Mouse (Mus musculus): ENCODE measurements around the gene Mettl24. TPM values are rescaled to one million over a fixed set of nuclear protein-coding genes. Genes with fewer than 3 reads are reported as not detected.

The Mettl24 gene
- polyA plus RNA-seq, 1 experiment from 2014 or later: 1.9 TPM

DNA sequence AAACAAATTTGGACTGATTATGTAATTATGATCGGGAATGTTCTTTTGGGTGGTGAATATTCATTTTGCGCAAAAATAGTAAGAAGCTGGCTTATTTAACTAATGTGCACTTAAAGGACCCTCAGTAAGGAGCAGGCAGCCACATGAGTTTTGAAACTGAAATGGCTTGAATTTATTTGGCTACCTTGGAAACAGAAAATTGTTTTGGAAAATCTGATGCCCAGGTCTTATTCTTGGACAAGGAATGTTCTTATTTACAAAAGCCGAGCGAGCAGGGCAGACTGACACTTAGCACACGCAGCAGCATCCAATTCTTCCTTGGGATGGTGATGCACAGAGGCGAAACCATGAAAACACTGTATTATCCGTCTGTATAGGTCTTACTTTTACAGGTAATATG lies 28.0 kb downstream of the Mettl24 start:
- H3K4me1 ChIP-seq (replicated peaks; ENCODE audit: control insufficient read depth, insufficient read depth): no peaks in the 10 kb centered on the region
- H3K9ac ChIP-seq (ENCODE audit: low read length): no peak overlapping the region
- DNase-seq (ENCODE audit: low spot score) (no peak), ATAC-seq (ENCODE audit: low FRiP score, low TSS enrichment) (no peak)
- WGBS: 50% methylated on average over 7 of the region's 7 CpGs
- TF ChIP-seq CTCF (IDR thresholded peaks at IDR 0.05; ENCODE audit: low read depth) (no peak), EP300 (optimal IDR thresholded peaks at IDR 0.05) (no peak)
- no peak overlapping the region for H3K4me3 ChIP-seq (ENCODE audit: low read depth, low read length)
- no peaks in the 10 kb centered on the region for H3K9me3 ChIP-seq (ENCODE audit: control insufficient read depth, low read length)
- no peaks in the 10 kb centered on the region for H3K36me3 ChIP-seq (ENCODE audit: control insufficient read depth, insufficient read depth, low read length)
- no peaks in the 10 kb centered on the region for H3K27me3 ChIP-seq (ENCODE audit: control insufficient read depth, insufficient read depth, low read length)
- H3K27ac ChIP-seq (replicated peaks): no peak overlapping the region
- no peak overlapping the region for H3K4me2 ChIP-seq (replicated peaks; ENCODE audit: low read depth)

DNA sequence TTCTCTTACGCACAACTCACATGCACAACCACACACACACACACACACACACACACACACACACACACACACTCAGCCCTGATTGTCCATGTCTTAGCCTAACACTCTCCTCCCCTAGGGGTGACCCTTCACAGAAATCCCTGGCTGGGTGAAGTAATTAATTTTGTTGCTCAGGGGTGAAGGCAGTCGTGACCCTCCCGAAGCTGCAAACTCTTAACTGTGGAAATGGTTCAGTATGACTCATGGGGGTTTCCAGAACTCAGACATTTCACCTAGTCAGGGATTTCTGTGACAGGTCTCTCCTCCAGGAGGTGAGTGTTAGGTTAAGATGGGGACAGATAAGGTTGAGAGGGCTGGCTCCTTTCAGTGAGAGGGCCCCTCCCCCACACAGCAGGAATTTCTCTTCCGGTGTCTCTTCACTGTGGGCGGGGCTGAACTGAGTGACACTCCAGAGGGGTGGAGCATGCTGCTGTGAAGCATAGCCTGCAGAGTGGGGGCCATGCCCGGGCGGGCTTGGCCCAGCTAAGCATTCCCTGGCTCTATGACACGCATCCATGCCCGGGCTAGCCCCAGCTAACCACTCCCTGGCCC lies 30.0 kb downstream of the Mettl24 start:
- DNase-seq (ENCODE audit: low spot score) (no peak), ATAC-seq (ENCODE audit: low FRiP score, low TSS enrichment) (peak; percentile 63)
- Histone ChIP-seq H3K4me1 (replicated peaks; ENCODE audit: control insufficient read depth, insufficient read depth) (no peaks in the 10 kb centered on the region), H3K36me3 (ENCODE audit: control insufficient read depth, insufficient read depth, low read length) (no peaks in the 10 kb centered on the region), H3K4me3 (ENCODE audit: low read depth, low read length) (no peak overlapping the region), H3K9ac (ENCODE audit: low read length) (no peak overlapping the region), H3K9me3 (ENCODE audit: control insufficient read depth, low read length) (no peaks in the 10 kb centered on the region), H3K27ac (replicated peaks) (no peak overlapping the region), H3K4me2 (replicated peaks; ENCODE audit: low read depth) (no peak overlapping the region), H3K27me3 (ENCODE audit: control insufficient read depth, insufficient read depth, low read length) (no peaks in the 10 kb centered on the region)
- 25% methylated on average over 9 of the region's 9 CpGs for WGBS
- no peak for TF ChIP-seq CTCF (IDR thresholded peaks at IDR 0.05; ENCODE audit: low read depth)
- TF ChIP-seq EP300 (optimal IDR thresholded peaks at IDR 0.05): no peak

DNA sequence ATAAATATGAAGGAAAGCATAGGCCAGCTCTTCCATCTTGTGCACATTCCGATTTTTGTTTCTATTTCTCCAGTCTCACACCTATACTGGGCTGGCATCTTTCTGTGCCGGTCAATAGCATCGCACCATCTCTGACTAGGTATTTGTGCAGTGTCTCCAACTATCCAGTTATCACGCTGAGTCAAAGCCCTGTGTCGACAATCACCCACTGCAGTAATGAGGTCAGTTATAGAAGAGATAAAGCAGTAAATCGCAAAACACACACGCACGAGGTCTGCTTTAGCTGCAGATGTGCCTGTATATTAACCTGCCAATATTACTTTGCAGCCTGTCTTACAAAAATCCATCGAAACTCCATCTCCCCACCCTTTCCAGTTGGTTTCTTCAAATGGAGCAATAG lies 30.7 kb downstream of the Mettl24 start:
- H3K9me3 ChIP-seq (ENCODE audit: control insufficient read depth, low read length): no peaks in the 10 kb centered on the region
- no peak overlapping the region for H3K4me2 ChIP-seq (replicated peaks; ENCODE audit: low read depth)
- 73% methylated on average over 9 of the region's 9 CpGs for WGBS
- no peaks in the 10 kb centered on the region for H3K27me3 ChIP-seq (ENCODE audit: control insufficient read depth, insufficient read depth, low read length)
- H3K4me1 ChIP-seq (replicated peaks; ENCODE audit: control insufficient read depth, insufficient read depth): no peaks in the 10 kb centered on the region
- H3K4me3 ChIP-seq (ENCODE audit: low read depth, low read length): no peak overlapping the region
- no peak for DNase-seq (ENCODE audit: low spot score)
- no peak overlapping the region for H3K9ac ChIP-seq (ENCODE audit: low read length)
- no peaks in the 10 kb centered on the region for H3K36me3 ChIP-seq (ENCODE audit: control insufficient read depth, insufficient read depth, low read length)
- TF ChIP-seq EP300 (optimal IDR thresholded peaks at IDR 0.05): no peak
- no peak for TF ChIP-seq CTCF (IDR thresholded peaks at IDR 0.05; ENCODE audit: low read depth)
- no peak for ATAC-seq (ENCODE audit: low FRiP score, low TSS enrichment)
- no peak overlapping the region for H3K27ac ChIP-seq (replicated peaks)

DNA sequence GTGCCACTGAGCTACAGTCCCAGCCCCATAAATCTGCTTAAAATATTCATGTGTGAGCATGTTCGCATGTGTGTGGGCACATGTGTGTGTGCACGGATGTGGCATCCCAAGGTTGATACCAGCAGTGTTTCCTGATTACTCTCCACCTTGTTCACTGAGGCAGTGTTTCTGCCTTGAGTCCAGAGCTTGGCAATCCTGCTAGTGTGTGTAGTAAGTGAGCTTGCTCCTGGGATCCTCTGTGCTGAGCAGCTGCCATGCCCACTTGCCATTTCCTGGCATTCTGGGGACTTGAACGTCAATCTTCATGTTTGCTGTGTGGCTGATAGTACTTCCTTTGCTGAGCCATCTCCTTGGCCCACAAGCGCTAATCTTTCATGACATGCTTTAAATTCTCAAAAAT lies 32.1 kb downstream of the Mettl24 start:
- Histone ChIP-seq H3K9me3 (ENCODE audit: control insufficient read depth, low read length) (no peaks in the 10 kb centered on the region), H3K4me1 (replicated peaks; ENCODE audit: control insufficient read depth, insufficient read depth) (no peaks in the 10 kb centered on the region), H3K27me3 (ENCODE audit: control insufficient read depth, insufficient read depth, low read length) (no peaks in the 10 kb centered on the region), H3K27ac (replicated peaks) (no peak overlapping the region), H3K4me2 (replicated peaks; ENCODE audit: low read depth) (no peak overlapping the region), H3K9ac (ENCODE audit: low read length) (no peak overlapping the region), H3K36me3 (ENCODE audit: control insufficient read depth, insufficient read depth, low read length) (no peaks in the 10 kb centered on the region), H3K4me3 (ENCODE audit: low read depth, low read length) (no peak overlapping the region)
- 87% methylated on average over 4 of the region's 4 CpGs for WGBS
- DNase-seq (ENCODE audit: low spot score): no peak
- no peak for ATAC-seq (ENCODE audit: low FRiP score, low TSS enrichment)
- no peak for TF ChIP-seq EP300 (optimal IDR thresholded peaks at IDR 0.05)
- no peak for TF ChIP-seq CTCF (IDR thresholded peaks at IDR 0.05; ENCODE audit: low read depth)

DNA sequence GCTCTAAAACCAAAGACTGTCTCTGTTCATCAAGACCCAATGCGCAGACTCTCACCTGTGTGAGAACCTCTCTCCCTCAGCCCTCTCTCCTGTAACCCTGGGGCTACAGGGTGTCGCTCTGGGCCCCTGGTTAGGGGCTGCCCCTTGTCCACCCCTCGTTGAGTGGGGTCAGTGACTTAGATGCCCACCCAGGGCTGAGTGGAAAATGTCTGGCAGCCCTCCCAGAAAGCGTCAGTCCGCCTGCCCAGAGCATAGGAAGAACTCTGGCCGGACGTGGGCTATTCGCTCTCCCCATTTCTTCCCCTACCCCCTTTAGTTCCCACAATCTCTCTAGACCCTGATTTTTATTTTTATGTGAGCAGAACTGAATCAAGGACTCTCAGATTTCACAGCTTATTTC lies 33.2 kb downstream of the Mettl24 start:
- H3K27me3 ChIP-seq (ENCODE audit: control insufficient read depth, insufficient read depth, low read length): no peaks in the 10 kb centered on the region
- H3K36me3 ChIP-seq (ENCODE audit: control insufficient read depth, insufficient read depth, low read length): no peaks in the 10 kb centered on the region
- H3K4me2 ChIP-seq (replicated peaks; ENCODE audit: low read depth): no peak overlapping the region
- H3K9me3 ChIP-seq (ENCODE audit: control insufficient read depth, low read length): no peaks in the 10 kb centered on the region
- no peak overlapping the region for H3K27ac ChIP-seq (replicated peaks)
- no peak overlapping the region for H3K9ac ChIP-seq (ENCODE audit: low read length)
- DNase-seq (ENCODE audit: low spot score): no peak
- TF ChIP-seq EP300 (optimal IDR thresholded peaks at IDR 0.05) (no peak), CTCF (IDR thresholded peaks at IDR 0.05; ENCODE audit: low read depth) (no peak)
- no peak overlapping the region for H3K4me3 ChIP-seq (ENCODE audit: low read depth, low read length)
- no peaks in the 10 kb centered on the region for H3K4me1 ChIP-seq (replicated peaks; ENCODE audit: control insufficient read depth, insufficient read depth)
- 55% methylated on average over 8 of the region's 8 CpGs for WGBS
- ATAC-seq (ENCODE audit: low FRiP score, low TSS enrichment): no peak

DNA sequence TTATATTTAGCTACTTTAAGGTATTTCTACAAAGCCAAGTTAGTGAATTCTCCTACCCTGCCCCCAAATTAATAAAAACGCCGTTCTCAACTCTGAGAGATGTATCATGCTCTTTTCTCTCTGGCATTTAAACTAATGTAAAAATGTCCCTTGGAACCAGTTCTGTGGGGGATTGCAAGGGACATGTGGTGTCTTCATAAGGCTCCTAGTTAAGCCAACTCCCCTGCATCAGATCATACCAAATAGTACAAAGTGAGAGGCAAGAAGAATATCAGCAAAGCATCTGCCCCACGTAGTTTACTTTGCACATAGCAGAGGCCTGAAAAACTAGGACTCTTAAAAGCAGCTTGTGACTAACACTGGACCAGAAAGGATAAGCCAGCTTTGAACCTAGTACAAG lies 33.6 kb downstream of the Mettl24 start:
- no peak overlapping the region for H3K9ac ChIP-seq (ENCODE audit: low read length)
- no peak overlapping the region for H3K4me3 ChIP-seq (ENCODE audit: low read depth, low read length)
- H3K27ac ChIP-seq (replicated peaks): no peak overlapping the region

More for the DNA sequence above, 33.6 kb downstream of the Mettl24 start:
- Histone ChIP-seq H3K9me3 (ENCODE audit: control insufficient read depth, low read length) (no peaks in the 10 kb centered on the region), H3K36me3 (ENCODE audit: control insufficient read depth, insufficient read depth, low read length) (no peaks in the 10 kb centered on the region), H3K27me3 (ENCODE audit: control insufficient read depth, insufficient read depth, low read length) (no peaks in the 10 kb centered on the region), H3K4me1 (replicated peaks; ENCODE audit: control insufficient read depth, insufficient read depth) (no peaks in the 10 kb centered on the region), H3K4me2 (replicated peaks; ENCODE audit: low read depth) (no peak overlapping the region)
- 57% methylated on average over 3 of the region's 3 CpGs for WGBS
- DNase-seq (ENCODE audit: low spot score) (no peak), ATAC-seq (ENCODE audit: low FRiP score, low TSS enrichment) (no peak)
- TF ChIP-seq CTCF (IDR thresholded peaks at IDR 0.05; ENCODE audit: low read depth) (no peak), EP300 (optimal IDR thresholded peaks at IDR 0.05) (no peak)
